ENCODE assay signal across 19 mouse cellular contexts in genomic region chr17:57255354-57255753, GRCm38 (mm10). TPM values are rescaled to one million over a fixed set of nuclear protein-coding genes. Genes with fewer than 3 reads are reported as not detected.
A peak's percentile ranks its signal among the peaks of the same experiment; 100 is the strongest.
DNase-seq lines count a peak whose midpoint lies in the region; ATAC-seq lines count a peak whose summit lies in the region.
"Had no signal": no experiment of that assay in that cellular context is flagged by ENCODE, and none has a peak within 500 bp of the region (broad histone marks: within the 10 kb centered on the region; RNA-seq: fewer than 3 reads in every experiment).

No protein-coding gene starts in this region.

- H3K27ac ChIP-seq in heart, embryonic 10.5 days, result no peak overlapping the region
- no peak overlapping the region for H3K27ac ChIP-seq in liver, embryonic 12.5 days
- H3K27ac ChIP-seq: hindbrain, embryonic 10.5 days; kidney, postnatal 0 days; liver, embryonic 13.5 days; macrophage had no signal

- no peaks in the 10 kb centered on the region for H3K27me3 ChIP-seq in heart, embryonic 10.5 days (ENCODE audit: insufficient read depth, poor library complexity, severe bottlenecking)
- H3K27me3 ChIP-seq in liver, embryonic 12.5 days (replicated peaks), result peaks cover 3% of the 10 kb centered on the region

- peaks cover 13% of the 10 kb centered on the region for H3K4me1 ChIP-seq in heart, embryonic 10.5 days
- H3K4me1 ChIP-seq in liver, embryonic 12.5 days, result peaks cover 10% of the 10 kb centered on the region

- no peaks in the 10 kb centered on the region for H3K9me3 ChIP-seq in heart, embryonic 10.5 days
- H3K9me3 ChIP-seq in liver, embryonic 12.5 days (replicated peaks), result no peaks in the 10 kb centered on the region
- H3K9me3 ChIP-seq: hindbrain, embryonic 10.5 days; liver, embryonic 13.5 days had no signal

- no peak overlapping the region for H3K4me2 ChIP-seq in liver, embryonic 12.5 days
- H3K4me2 ChIP-seq: liver, embryonic 13.5 days; midbrain, embryonic 11.5 days had no signal

- H3K36me3 ChIP-seq in heart, embryonic 10.5 days, result peaks cover 72% of the 10 kb centered on the region
- H3K36me3 ChIP-seq in liver, embryonic 12.5 days, result peaks cover 52% of the 10 kb centered on the region

- H3K4me3 ChIP-seq in heart, embryonic 10.5 days, result no peak overlapping the region
- no peak overlapping the region for H3K4me3 ChIP-seq in liver, embryonic 12.5 days
- H3K4me3 ChIP-seq: erythroblast, embryonic 14.5 days; hindbrain, embryonic 10.5 days; liver, embryonic 13.5 days had no signal

- no peak for ATAC-seq in liver, embryonic 12.5 days
- ATAC-seq: forebrain, postnatal 0 days had no signal

- WGBS in heart, embryonic 10.5 days, result 93% methylated on average over 14 of the region's 14 CpGs
- 79% methylated on average over 14 of the region's 14 CpGs for WGBS in liver, embryonic 12.5 days (ENCODE audit: insufficient replicate concordance)

- DNase-seq in heart, adult 11 months, result peak; percentile 98
- no peak for DNase-seq in heart, embryonic 10.5 days (ENCODE audit: low spot score)
- peak; percentile 52 for DNase-seq in kidney, postnatal 10 days
- no peak for DNase-seq in kidney, postnatal 4 days
- DNase-seq in urinary bladder, postnatal 14 days (ENCODE audit: low spot score), result peak; percentile 54
- DNase-seq in urinary bladder, postnatal 10 days (ENCODE audit: low spot score), result no peak
- DNase-seq: adrenal gland, postnatal 10 days; B cell, adult 2 months; cerebellum, adult 2 months; forebrain, postnatal 0 days; layer of hippocampus, adult 9-11 months; liver, embryonic 13.5 days; thymus, postnatal 36 days had no signal

- no peak overlapping the region for H3K9ac ChIP-seq in liver, embryonic 12.5 days
- H3K9ac ChIP-seq: forebrain, postnatal 0 days; liver, embryonic 13.5 days had no signal

RNA-seq across cellular contexts. Expression of gene Trip10, which starts 6.1 kb away (rescaled TPM):
- polyA plus RNA-seq in heart, embryonic 10.5 days (2016; fragmentation: Nextera tagmentation; extraction: Ambion mirVana), result 44.4 and 46.8 TPM in 2 replicates
- 14.7 and 15.3 TPM in 2 replicates for polyA plus RNA-seq in liver, embryonic 12.5 days (2016; fragmentation: Nextera tagmentation; extraction: Ambion mirVana)

RNA-seq across cellular contexts. Expression of gene Gpr108, which starts 7.1 kb away (rescaled TPM):
- polyA plus RNA-seq in heart, embryonic 10.5 days (2016; fragmentation: Nextera tagmentation; extraction: Ambion mirVana), result 25.2 and 28.6 TPM in 2 replicates
- polyA plus RNA-seq in liver, embryonic 12.5 days (2016; fragmentation: Nextera tagmentation; extraction: Ambion mirVana), result 18.2 and 18.4 TPM in 2 replicates

RNA-seq across cellular contexts. Expression of gene Vav1, which starts 23.5 kb away (rescaled TPM):
- 1.2 and 2.7 TPM in 2 replicates for polyA plus RNA-seq in heart, embryonic 10.5 days (2016; fragmentation: Nextera tagmentation; extraction: Ambion mirVana)
- 14.2 and 14.3 TPM in 2 replicates for polyA plus RNA-seq in liver, embryonic 12.5 days (2016; fragmentation: Nextera tagmentation; extraction: Ambion mirVana)

RNA-seq across cellular contexts. Expression of gene C3, which starts 27.4 kb away (rescaled TPM):
- polyA plus RNA-seq in heart, embryonic 10.5 days (2016; fragmentation: Nextera tagmentation; extraction: Ambion mirVana), result 0.46 and 5.3 TPM in 2 replicates
- polyA plus RNA-seq in liver, embryonic 12.5 days (2016; fragmentation: Nextera tagmentation; extraction: Ambion mirVana), result 95.1 and 100 TPM in 2 replicates

Comparison
In these comparisons a context has a peak if more than half of its experiments do, and no peak if none do; other contexts are left out.
1. DNase-seq: peak in heart, adult 11 months (single experiment), kidney, postnatal 10 days (single experiment) and urinary bladder, postnatal 14 days (single experiment); none in heart, embryonic 10.5 days (single experiment), kidney, postnatal 4 days (0 of 2) and urinary bladder, postnatal 10 days (single experiment).